Mouse (Mus musculus) fat pad, adult 2 months (tissue): ENCODE data around the gene Icmt.

ENCODE experiments used
- DNase-seq: peaks from one replicate; pipeline ENCODE4 v3.0.0-alpha.2; 2011; ENCODE audit warnings: low read depth, low spot score; ENCODE audit errors: extremely low read depth

The Icmt gene

GRCm38 (mm10) chr4:152273621-152274236 is 23.3 kb upstream of the Icmt start, which contains the start of gene Gpr153:
TSS of gene Gpr153 (plus strand) at chr4:152274232.
- no peak for DNase-seq

- no peak for DNase-seq
Observed at GRCm38 (mm10) chr4:152274681-152275131, 22.3 kb upstream of the Icmt start.

- DNase-seq, result no peak
Observed at GRCm38 (mm10) chr4:152276389-152277347, 20.4 kb upstream of the Icmt start.

- no peak for DNase-seq
Observed at GRCm38 (mm10) chr4:152277916-152278315, 19.1 kb upstream of the Icmt start.

GRCm38 (mm10) chr4:152278986-152279385 is 18.0 kb upstream of the Icmt start:
- DNase-seq, result no peak

- no peak for DNase-seq
Observed at GRCm38 (mm10) chr4:152281601-152282000, 15.4 kb upstream of the Icmt start.

- DNase-seq, result no peak
Observed at GRCm38 (mm10) chr4:152282721-152283120, 14.3 kb upstream of the Icmt start.

GRCm38 (mm10) chr4:152283186-152283950 is 13.7 kb upstream of the Icmt start:
- DNase-seq, result no peak

- DNase-seq, result no peak
Observed at GRCm38 (mm10) chr4:152285505-152285904, 11.5 kb upstream of the Icmt start.

GRCm38 (mm10) chr4:152286183-152286582 is 10.8 kb upstream of the Icmt start:
- no peak for DNase-seq

GRCm38 (mm10) chr4:152286887-152287286 is 10.1 kb upstream of the Icmt start:
- no peak for DNase-seq

- no peak for DNase-seq
Observed at GRCm38 (mm10) chr4:152287317-152288120, 9.5 kb upstream of the Icmt start.

- DNase-seq, result no peak
Observed at GRCm38 (mm10) chr4:152288398-152288945, 8.6 kb upstream of the Icmt start.

- DNase-seq, result no peak
Observed at GRCm38 (mm10) chr4:152290385-152290784, 6.6 kb upstream of the Icmt start.

- DNase-seq, result no peak
Observed at GRCm38 (mm10) chr4:152290991-152291390, 6.0 kb upstream of the Icmt start.

GRCm38 (mm10) chr4:152291562-152291961 is 5.5 kb upstream of the Icmt start, which contains the start of gene Hes3:
TSS of gene Hes3 (minus strand) at chr4:152291662.
- no peak for DNase-seq

- no peak for DNase-seq
Observed at GRCm38 (mm10) chr4:152292102-152292765, 4.8 kb upstream of the Icmt start.

GRCm38 (mm10) chr4:152294188-152294929 is 2.7 kb upstream of the Icmt start:
- no peak for DNase-seq

- no peak for DNase-seq
Observed at GRCm38 (mm10) chr4:152295916-152296315, 1.1 kb upstream of the Icmt start.
